Mouse (Mus musculus): Measurements from ENCODE around the gene Stra6. TPM values are rescaled to one million over a fixed set of nuclear protein-coding genes. Genes with fewer than 3 reads are reported as not detected.

The Stra6 gene
- polyA plus RNA-seq, 1 experiment from 2014 or later = 47.2 TPM

DNA sequence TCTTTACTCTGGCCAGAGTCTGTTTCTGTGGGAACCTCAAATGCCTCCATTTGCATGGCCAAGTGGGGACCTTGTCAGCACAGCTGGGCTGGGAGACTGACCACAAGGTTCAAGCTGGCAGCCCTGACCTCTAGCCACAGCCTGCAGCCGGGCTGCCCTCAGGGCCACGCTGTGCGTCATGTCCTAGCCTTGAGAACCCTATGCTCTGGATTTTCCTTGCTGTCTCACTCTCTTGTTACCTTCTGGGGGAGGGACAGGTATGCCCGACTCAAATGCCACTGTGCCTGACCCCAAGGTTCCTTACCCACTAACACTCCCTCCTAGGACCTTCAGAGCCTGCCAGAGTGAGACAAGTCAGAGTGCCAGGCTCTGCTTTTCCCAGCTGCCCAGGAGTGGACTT, 26.6 kb upstream of the Stra6 start:
- no peak for DNase-seq (ENCODE audit: low spot score)
- H3K27ac ChIP-seq (replicated peaks) = no peak overlapping the region
- 74% methylated on average over 4 of the region's 4 CpGs for WGBS
- H3K27me3 ChIP-seq (replicated peaks; ENCODE audit: low read depth, poor library complexity, severe bottlenecking) = peaks cover 58% of the 10 kb centered on the region
- H3K4me1 ChIP-seq = peaks cover 43% of the 10 kb centered on the region
- no peak overlapping the region for H3K4me3 ChIP-seq
- H3K36me3 ChIP-seq (replicated peaks) = no peaks in the 10 kb centered on the region
- no peaks in the 10 kb centered on the region for H3K9me3 ChIP-seq

DNA sequence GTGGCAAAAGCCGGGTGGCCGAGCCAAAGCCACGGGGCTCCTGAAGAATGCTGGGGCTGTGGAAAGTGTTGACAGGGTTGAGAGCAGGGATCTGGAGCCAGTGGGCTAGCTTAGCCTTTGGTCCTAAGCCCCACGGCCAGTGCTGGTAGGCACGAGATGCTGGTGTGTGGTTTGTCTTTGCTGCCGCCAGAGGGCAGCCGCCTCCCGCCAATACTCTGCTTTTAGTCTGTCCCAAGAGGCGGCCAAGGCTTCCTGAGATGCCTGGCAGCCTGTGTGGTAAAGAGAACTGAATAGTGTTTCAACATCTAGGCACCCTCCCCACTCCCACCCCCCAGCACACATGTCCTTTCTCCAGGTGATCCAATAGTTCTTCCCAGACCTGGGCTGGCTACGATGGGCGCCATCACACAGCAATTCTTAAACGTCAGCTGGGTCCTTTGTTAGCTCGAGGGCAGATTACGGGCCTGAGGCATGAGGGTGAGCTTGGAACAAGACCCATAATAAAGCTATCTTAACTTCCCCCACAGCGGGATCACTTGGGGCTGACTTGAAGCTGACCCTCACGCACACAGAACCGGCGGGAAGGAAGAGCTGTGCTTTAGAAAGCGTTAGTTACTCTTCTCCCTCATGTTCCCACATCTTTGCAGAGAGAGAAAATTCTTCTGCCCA, 25.0 kb upstream of the Stra6 start:
- H3K4me1 ChIP-seq = peaks cover 59% of the 10 kb centered on the region

DNA sequence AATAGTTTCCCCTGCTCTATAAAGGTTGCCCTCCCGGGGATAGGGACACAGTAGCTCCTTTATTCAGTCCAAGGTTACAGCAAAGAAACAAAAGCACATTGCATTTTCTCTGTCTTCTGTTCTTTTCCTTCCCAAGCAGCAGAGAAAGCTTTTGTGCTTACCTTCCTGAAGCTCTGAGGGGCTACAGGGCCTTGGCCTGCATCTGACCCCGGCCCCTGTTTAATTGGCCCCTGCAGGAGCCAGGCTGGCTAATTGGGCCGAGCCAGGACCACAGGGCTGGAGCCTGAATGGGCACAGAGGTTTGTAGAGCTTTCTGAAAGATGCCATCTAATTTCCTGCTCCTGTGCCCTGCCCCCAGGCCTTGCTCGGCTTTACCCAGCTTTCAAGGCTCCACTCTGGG, 22.6 kb upstream of the Stra6 start:
- Histone ChIP-seq H3K36me3 (replicated peaks) (no peaks in the 10 kb centered on the region), H3K4me3 (no peak overlapping the region), H3K27me3 (replicated peaks; ENCODE audit: low read depth, poor library complexity, severe bottlenecking) (peaks cover 58% of the 10 kb centered on the region), H3K9me3 (no peaks in the 10 kb centered on the region), H3K4me1 (peaks cover 82% of the 10 kb centered on the region), H3K27ac (replicated peaks) (peak overlapping the region; percentile 83)
- DNase-seq (ENCODE audit: low spot score) = peak; percentile 65
- WGBS = 15% methylated on average over 4 of the region's 4 CpGs

More for the DNA sequence above, 25.0 kb upstream of the Stra6 start:
- H3K9me3 ChIP-seq = no peaks in the 10 kb centered on the region
- H3K27me3 ChIP-seq (replicated peaks; ENCODE audit: low read depth, poor library complexity, severe bottlenecking) = peaks cover 50% of the 10 kb centered on the region
- no peak overlapping the region for H3K4me3 ChIP-seq
- 23% methylated on average over 19 of the region's 19 CpGs for WGBS
- peak; percentile 87 for DNase-seq (ENCODE audit: low spot score)
- H3K36me3 ChIP-seq (replicated peaks) = no peaks in the 10 kb centered on the region
- H3K27ac ChIP-seq (replicated peaks) = peak overlapping the region; percentile 64

DNA sequence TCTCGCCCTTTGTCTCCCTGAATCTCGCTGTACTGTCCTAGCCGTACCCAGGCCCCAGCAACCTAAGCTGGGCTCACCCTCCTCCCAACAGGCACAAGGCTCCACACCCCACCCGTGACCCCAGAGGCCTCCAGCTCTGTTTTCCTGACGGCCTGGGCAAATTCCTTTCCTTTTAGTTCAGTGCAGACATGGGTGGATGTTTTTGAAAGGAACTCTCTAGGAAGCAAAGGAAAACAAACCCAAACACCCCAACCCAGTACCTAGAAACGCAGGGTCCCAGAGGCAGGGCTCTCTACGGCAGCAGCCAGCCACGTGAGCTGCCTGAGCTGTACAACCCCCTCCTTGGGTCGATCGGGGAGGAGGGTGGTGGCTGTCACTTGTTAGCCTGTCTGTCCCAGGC, 21.2 kb upstream of the Stra6 start:
- H3K4me1 ChIP-seq = peaks cover 95% of the 10 kb centered on the region
- H3K27ac ChIP-seq (replicated peaks) = peak overlapping the region; percentile 83
- H3K4me3 ChIP-seq = no peak overlapping the region
- DNase-seq (ENCODE audit: low spot score) = peak; percentile 47
- H3K9me3 ChIP-seq = no peaks in the 10 kb centered on the region
- 17% methylated on average over 10 of the region's 10 CpGs for WGBS
- H3K27me3 ChIP-seq (replicated peaks; ENCODE audit: low read depth, poor library complexity, severe bottlenecking) = peaks cover 54% of the 10 kb centered on the region
- no peaks in the 10 kb centered on the region for H3K36me3 ChIP-seq (replicated peaks)

DNA sequence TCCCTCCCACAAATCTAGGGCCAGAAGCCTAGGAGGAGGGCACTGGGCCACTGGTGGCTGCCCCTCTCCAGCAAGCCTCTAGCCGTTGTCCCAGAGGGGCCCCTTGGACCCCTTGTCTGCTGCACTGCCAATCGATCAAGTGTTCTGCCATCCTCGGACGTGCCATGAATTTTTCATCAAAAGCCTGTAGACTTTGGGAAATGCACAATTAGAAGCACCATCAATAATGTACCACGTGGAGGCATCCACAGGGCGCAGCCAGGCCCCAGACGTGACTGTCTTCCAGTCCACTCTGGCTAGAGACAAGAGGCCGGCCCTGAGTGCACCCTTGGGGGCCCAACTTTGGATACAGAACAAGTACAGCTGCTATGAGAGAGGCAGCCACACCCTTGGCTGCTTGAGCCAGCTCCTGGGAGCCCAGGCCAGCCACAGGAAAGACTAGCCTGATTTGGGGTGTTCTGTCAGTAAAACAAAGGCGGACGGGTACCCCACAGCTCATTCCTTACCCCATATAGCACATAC, 20.0 kb upstream of the Stra6 start:
- no peak for DNase-seq (ENCODE audit: low spot score)
- Histone ChIP-seq H3K27me3 (replicated peaks; ENCODE audit: low read depth, poor library complexity, severe bottlenecking) (peaks cover 54% of the 10 kb centered on the region), H3K4me3 (no peak overlapping the region), H3K36me3 (replicated peaks) (no peaks in the 10 kb centered on the region), H3K9me3 (no peaks in the 10 kb centered on the region), H3K4me1 (peaks cover 98% of the 10 kb centered on the region), H3K27ac (replicated peaks) (peak overlapping the region; percentile 83)
- 87% methylated on average over 10 of the region's 10 CpGs for WGBS

DNA sequence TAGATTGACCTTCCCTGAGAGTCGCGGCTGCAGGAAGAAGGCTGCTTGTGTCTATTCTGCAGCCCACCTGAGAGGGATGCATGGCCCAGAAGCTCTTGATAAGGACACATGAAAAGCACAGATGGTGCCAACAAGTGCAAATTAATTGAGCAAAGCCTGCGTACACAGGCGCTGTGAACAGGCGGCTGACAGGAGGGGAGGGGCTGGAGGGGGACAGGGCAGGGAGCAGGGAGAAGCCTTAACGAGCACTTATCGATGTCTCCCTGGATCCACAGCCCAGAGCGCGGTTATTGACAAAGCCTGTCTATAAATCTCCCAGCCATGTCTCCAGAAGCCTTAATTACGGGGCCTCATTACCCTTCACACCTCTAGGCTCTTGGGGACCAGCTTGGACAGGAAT, 18.8 kb upstream of the Stra6 start:
- Histone ChIP-seq H3K36me3 (replicated peaks) (no peaks in the 10 kb centered on the region), H3K27me3 (replicated peaks; ENCODE audit: low read depth, poor library complexity, severe bottlenecking) (peaks cover 53% of the 10 kb centered on the region), H3K4me1 (peaks cover 97% of the 10 kb centered on the region), H3K4me3 (no peak overlapping the region), H3K27ac (replicated peaks) (peak overlapping the region; percentile 77), H3K9me3 (no peaks in the 10 kb centered on the region)
- WGBS = 31% methylated on average over 10 of the region's 10 CpGs
- no peak for DNase-seq (ENCODE audit: low spot score)

DNA sequence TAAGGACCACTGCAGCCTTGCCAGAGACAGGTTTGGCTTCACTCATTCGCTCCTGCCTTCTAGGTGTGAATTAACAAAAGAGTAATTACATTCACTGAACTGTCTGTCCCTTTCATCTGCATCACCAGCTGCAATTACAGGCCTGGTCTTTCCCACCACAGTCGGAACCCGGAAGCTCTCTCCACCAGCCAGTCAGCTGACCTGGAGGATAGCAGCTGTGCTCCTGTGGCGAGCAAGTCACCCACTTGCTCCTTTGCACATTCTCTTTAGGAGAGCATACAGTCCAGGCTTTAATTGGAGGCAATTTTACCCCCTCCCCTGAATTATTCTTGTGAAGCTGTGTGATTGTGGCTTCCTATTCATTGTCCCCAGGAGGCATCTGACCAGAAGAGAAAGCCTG, 17.9 kb upstream of the Stra6 start:
- H3K9me3 ChIP-seq = no peaks in the 10 kb centered on the region
- H3K27me3 ChIP-seq (replicated peaks; ENCODE audit: low read depth, poor library complexity, severe bottlenecking) = peaks cover 61% of the 10 kb centered on the region
- no peak overlapping the region for H3K4me3 ChIP-seq
- peak overlapping the region; percentile 77 for H3K27ac ChIP-seq (replicated peaks)
- H3K4me1 ChIP-seq = peaks cover 91% of the 10 kb centered on the region
- 22% methylated on average over 4 of the region's 4 CpGs for WGBS
- no peaks in the 10 kb centered on the region for H3K36me3 ChIP-seq (replicated peaks)
- DNase-seq (ENCODE audit: low spot score) = no peak

DNA sequence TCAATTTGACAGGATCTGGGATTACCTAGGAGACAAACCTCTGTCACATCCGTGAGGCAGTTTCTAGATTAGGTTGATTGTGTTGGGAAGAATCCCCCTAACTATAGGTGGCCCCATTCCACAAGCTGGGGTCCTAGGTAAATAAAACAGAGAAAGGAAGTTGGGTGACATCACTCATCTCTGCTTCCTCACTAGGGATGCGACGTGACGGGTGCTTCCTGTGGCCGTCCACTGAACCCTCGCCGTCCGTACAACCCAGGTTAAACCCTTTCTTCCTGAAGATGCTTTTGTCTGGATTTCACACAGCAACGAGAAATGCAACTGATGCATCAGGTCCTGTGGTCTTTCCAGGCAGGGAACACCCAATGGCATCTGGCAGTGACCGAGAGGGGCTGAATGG, 16.5 kb upstream of the Stra6 start:
- 78% methylated on average over 10 of the region's 10 CpGs for WGBS
- Histone ChIP-seq H3K27me3 (replicated peaks; ENCODE audit: low read depth, poor library complexity, severe bottlenecking) (peaks cover 75% of the 10 kb centered on the region), H3K4me3 (no peak overlapping the region), H3K27ac (replicated peaks) (0 out of 2 replicates have a peak overlapping the region, but pooled peaks have one; percentile 77), H3K36me3 (replicated peaks) (no peaks in the 10 kb centered on the region), H3K9me3 (no peaks in the 10 kb centered on the region), H3K4me1 (peaks cover 86% of the 10 kb centered on the region)
- DNase-seq (ENCODE audit: low spot score) = no peak

DNA sequence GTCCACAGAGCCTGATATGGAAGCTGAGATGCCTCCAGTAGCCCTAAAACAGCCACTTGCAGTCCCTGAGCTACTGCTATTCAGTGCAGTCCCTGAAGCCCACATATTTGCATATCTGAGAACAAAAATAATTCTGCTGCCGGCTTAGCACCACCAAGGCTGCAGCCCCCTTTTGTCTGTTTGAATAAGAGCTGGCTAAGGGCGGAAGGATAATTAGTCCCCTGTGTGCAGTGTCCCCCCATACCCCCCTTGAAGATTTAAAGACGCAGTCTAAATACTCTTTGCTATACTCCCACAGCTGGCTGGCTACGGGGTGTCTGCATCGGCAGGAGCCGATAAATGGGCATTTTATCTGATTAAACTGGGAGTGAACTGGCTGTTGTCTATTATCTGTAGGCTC, 15.0 kb upstream of the Stra6 start:
- H3K27ac ChIP-seq (replicated peaks) = peak overlapping the region; percentile 77
- no peaks in the 10 kb centered on the region for H3K36me3 ChIP-seq (replicated peaks)
- no peaks in the 10 kb centered on the region for H3K9me3 ChIP-seq
- peaks cover 86% of the 10 kb centered on the region for H3K27me3 ChIP-seq (replicated peaks; ENCODE audit: low read depth, poor library complexity, severe bottlenecking)
- 24% methylated on average over 6 of the region's 6 CpGs for WGBS
- H3K4me3 ChIP-seq = no peak overlapping the region
- H3K4me1 ChIP-seq = peaks cover 86% of the 10 kb centered on the region
- DNase-seq (ENCODE audit: low spot score) = no peak

DNA sequence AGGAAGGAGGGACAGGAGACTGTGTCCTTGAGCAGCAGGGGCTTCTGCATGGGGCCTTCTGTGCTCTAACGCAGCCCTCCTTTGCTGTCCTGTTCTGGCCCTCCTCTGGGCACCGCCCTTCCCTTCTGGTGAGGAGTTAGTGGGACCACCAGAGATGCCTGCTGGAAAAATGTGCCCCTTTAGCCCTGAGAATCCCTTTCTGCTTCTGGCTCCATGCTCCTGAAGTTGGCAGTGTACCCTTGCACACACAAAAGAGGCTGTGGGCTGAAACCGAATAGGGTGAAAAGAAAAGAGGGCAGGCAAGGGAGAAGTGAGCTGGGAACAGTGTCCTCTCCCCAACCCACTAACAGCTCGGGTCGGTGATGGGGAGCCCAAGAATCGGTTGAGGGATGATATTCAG, 14.4 kb upstream of the Stra6 start:
- peaks cover 87% of the 10 kb centered on the region for H3K27me3 ChIP-seq (replicated peaks; ENCODE audit: low read depth, poor library complexity, severe bottlenecking)
- DNase-seq (ENCODE audit: low spot score) = no peak
- H3K27ac ChIP-seq (replicated peaks) = peak overlapping the region; percentile 77
- H3K9me3 ChIP-seq = no peaks in the 10 kb centered on the region
- no peaks in the 10 kb centered on the region for H3K36me3 ChIP-seq (replicated peaks)
- no peak overlapping the region for H3K4me3 ChIP-seq
- H3K4me1 ChIP-seq = peaks cover 86% of the 10 kb centered on the region
- WGBS = 53% methylated on average over 6 of the region's 6 CpGs

DNA sequence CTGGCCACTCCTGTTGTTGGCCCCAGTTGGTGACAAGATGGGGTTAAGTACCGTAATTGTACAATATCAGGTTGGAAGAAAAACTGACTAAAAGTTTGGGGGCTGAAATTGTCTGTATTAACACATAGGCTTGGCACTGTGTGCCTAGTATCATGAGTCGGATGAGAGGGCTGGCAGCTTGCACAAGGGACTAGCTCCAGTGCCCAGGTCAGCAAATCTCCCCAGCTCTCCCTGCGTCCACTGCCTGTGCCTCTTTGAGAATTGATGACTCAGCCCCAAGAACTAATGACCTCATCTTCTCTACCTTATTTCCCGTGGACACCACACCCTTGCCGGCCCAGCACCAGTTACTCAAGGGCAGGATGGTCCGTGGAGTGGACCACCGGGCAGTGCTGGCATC, 13.7 kb upstream of the Stra6 start:
- Histone ChIP-seq H3K27me3 (replicated peaks; ENCODE audit: low read depth, poor library complexity, severe bottlenecking) (peaks cover 87% of the 10 kb centered on the region), H3K9me3 (no peaks in the 10 kb centered on the region), H3K4me1 (peaks cover 85% of the 10 kb centered on the region), H3K36me3 (replicated peaks) (no peaks in the 10 kb centered on the region), H3K27ac (replicated peaks) (0 out of 2 replicates have a peak overlapping the region, but pooled peaks have one; percentile 77), H3K4me3 (no peak overlapping the region)
- 83% methylated on average over 7 of the region's 7 CpGs for WGBS
- no peak for DNase-seq (ENCODE audit: low spot score)

DNA sequence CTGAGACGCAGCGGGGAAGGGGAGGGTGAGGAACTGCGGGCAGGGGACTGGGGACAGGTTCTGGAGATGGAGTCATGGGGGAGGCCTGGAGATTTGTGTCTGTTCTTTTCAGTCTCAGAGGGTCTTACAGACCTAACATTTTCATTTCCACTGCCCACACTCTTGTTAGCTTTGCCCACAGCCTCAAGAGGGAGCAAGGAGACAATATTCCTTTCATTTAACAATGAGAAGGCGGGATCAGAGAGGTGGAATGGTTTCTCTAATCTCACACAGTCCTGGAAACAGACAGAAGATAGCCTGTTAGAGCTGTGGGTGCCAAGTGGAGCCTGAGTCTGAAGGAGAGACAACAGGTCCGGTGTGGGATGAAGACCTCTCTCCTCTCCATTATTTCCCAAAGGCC, 11.7 kb upstream of the Stra6 start:
- H3K9me3 ChIP-seq = no peaks in the 10 kb centered on the region
- WGBS = 31% methylated on average over 5 of the region's 5 CpGs
- no peak overlapping the region for H3K4me3 ChIP-seq
- no peak overlapping the region for H3K27ac ChIP-seq (replicated peaks)
- peaks cover 78% of the 10 kb centered on the region for H3K27me3 ChIP-seq (replicated peaks; ENCODE audit: low read depth, poor library complexity, severe bottlenecking)
- H3K4me1 ChIP-seq = peaks cover 81% of the 10 kb centered on the region
- no peak for DNase-seq (ENCODE audit: low spot score)
- no peaks in the 10 kb centered on the region for H3K36me3 ChIP-seq (replicated peaks)

DNA sequence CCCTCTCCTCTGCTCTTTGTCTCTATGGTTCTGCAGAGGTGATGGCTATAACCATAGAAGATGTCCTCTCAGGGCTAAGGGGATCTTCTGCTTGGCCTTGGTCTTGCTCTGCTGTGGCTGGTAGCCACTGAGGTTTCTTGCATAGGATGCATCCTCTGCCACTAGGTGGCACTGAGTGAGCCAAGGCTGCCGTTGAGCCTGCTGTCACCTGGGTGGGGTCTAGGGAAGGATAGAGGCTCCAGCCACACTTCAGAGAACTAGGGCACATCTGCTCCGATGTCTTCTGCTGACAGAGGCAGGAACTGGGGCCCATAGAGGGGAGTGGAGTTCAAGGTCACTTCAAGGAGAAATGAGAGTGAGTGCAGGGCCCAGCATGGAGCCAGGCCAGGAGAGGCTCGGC, 10.5 kb upstream of the Stra6 start:
- peaks cover 69% of the 10 kb centered on the region for H3K4me1 ChIP-seq
- no peaks in the 10 kb centered on the region for H3K36me3 ChIP-seq (replicated peaks)
- peaks cover 69% of the 10 kb centered on the region for H3K27me3 ChIP-seq (replicated peaks; ENCODE audit: low read depth, poor library complexity, severe bottlenecking)
- peak overlapping the region; percentile 65; the same call in 1 of the 2 replicates for H3K27ac ChIP-seq (replicated peaks)
- WGBS = 15% methylated on average over 3 of the region's 3 CpGs
- no peaks in the 10 kb centered on the region for H3K9me3 ChIP-seq
- no peak overlapping the region for H3K4me3 ChIP-seq
- DNase-seq (ENCODE audit: low spot score) = peak; percentile 75

Data from embryonic facial prominence, embryonic 10.5 days (tissue).